Mouse (Mus musculus) liver, adult 10 weeks (tissue): ENCODE results near the gene BC035044. TPM values are rescaled to one million over a fixed set of nuclear protein-coding genes. Genes with fewer than 3 reads are reported as not detected.

Source experiments
- polyA plus RNA-seq: library from polyadenylated mRNA; stranded (reverse); fragments of 350-450 nt; fragmentation: Illumina TruSeq; extraction: RNeasy Lipid Tissue Mini Kit (QIAGEN cat#74804); gene quantifications from one replicate; pipeline ENCODE4 v1.2.3, GENCODE M21; 2014; ENCODE audit warnings: low read depth, low replicate concordance

BC035044 gene
- 0.85 TPM for polyA plus RNA-seq

DNA sequence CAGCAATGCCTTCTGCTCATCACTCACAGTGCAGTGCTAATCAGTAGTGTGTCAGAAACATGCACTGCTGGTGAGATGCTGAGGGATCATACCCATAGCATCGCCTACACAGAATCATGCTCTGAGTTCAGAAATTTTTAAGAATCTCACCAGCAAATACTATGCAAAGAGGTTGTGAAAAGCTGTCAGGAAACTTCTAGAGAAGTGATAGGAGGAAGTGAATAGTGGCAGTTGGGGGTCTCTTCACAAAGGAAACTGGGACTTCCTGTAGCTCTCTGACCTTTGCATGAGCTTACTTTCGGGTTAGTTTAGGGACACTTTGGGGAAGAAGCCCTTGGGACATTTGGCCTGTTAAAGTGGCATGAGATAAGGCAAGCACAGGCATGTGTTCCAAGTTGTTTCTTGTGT, at the start of gene BC035044:
TSS of gene BC035044 (minus strand) at position 179 of the 408 bp plus-strand sequence.

DNA sequence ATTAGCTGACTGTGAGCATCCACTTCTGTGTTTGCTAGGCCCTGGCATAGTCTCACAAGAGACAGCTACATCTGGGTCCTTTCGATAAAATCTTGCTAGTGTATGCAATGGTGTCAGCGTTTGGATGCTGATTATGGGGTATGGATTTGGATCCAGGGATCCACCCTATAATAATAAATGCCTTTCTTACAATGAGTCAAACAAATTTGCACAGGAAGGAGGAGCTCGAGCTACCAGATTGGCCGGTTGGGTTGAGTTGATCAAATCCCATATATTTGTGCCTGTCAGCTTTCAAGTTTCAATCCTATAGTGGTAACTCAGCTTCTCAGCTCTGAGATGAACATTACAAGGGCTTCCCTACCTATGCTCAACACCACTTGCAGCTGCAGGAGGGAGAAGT, 43.2 kb upstream of the BC035044 start, which contains the start of gene Clec2g:
TSS of gene Clec2g (plus strand) at position 301 of the 400 bp plus-strand sequence.

DNA sequence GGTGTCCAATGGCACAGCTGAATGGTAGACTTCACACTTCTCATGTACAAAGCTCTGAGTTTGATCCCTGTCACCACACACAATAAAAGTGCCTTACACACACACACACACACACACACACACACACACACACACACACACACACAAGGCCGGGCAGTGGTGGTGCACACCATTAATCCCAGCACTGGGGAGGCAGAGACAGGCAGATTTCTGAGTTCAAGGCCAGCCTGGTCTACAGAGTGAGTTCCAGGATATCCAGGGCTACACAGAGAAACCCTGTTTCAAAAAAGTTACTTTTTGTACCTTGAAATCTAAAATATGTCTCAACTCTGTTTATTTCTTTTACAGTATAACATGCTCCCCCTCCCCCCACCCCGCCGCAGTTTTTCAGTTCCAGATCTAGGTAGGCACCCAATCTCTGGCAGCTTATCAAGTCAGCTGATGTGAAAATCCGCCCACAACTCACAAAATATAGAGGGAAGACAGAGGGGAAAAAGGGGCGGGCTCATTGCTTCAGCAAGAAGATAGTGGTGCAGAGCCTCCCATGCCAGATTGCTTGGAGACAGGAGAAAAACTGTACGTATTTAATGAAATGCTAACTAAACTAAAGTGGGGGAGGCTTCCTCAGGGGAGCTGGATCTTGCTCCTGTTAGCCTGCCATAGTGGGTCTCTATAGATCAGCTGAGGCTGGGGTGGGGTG, 3.7 kb downstream of the BC035044 start, which contains the start of gene Clec2i:
TSS of gene Clec2i (plus strand) at position 498 of the 700 bp plus-strand sequence.

DNA sequence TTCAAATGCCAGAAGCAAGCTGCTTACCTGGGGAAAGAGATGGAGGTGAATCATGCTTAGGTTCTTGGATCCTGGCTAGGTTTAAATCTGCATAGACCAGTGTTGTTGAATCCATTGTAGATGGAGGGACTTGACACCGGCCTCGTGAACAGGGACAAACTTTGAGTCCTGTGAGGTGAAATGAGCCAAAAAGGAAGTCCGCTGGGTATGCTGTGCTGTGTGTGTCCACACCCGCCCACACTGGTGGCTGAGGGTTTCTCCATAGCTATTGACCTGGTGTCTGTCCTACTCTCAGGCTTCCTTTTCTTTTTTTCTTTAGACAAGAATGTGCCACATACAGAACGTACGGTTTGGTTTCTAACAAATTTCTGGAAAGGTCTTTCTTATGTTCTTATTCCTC, 64.8 kb downstream of the BC035044 start, which contains the start of the genes Gm44511 and Klrb1b:
TSS of gene Gm44511 (minus strand) at position 184 of the 400 bp plus-strand sequence.
TSS of gene Klrb1b (minus strand) at position 200 of the 400 bp plus-strand sequence.

Other genes with a start within 250 kb of the BC035044 start
- 16.9 TPM for gene Clec2h, start 228.7 kb downstream of the BC035044 start, polyA plus RNA-seq
- gene Klrb1, start 168.1 kb downstream of the BC035044 start, polyA plus RNA-seq: not detected
- gene Klrb1c, start 101.9 kb downstream of the BC035044 start, polyA plus RNA-seq: 1.0 TPM
- not detected for gene Gm44511, start 64.8 kb downstream of the BC035044 start, polyA plus RNA-seq
- not detected for gene Klrb1b, start 64.8 kb downstream of the BC035044 start, polyA plus RNA-seq
- 0.85 TPM for gene Clec2i, start 3.5 kb downstream of the BC035044 start, polyA plus RNA-seq
- gene Clec2g, start 43.3 kb upstream of the BC035044 start, polyA plus RNA-seq: not detected
- gene Klrb1f, start 154.8 kb upstream of the BC035044 start, polyA plus RNA-seq: not detected
- gene Clec2e, start 209.8 kb upstream of the BC035044 start, polyA plus RNA-seq: 0.29 TPM